8 mouse cellular contexts compared by ENCODE assay signal in the genomic region with DNA sequence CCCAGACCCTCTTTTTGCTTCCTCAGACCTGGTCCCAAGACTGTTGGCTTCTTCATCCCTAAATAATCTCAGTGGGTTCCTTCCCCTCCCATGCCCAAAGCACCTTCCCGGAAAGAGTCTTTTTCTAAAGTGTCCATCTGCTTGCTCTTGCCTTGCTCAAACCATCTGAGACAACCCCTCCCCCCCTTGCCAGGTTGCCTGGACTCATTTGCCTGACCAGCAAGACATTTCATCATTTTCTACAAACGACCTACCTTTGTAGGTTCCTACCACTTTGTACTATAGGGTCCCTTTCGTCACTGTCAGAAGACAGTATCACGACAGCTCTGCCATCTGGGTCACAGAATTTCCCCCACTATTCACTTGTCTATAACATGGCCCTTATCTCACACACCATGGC. TPM values are rescaled to one million over a fixed set of nuclear protein-coding genes. Genes with fewer than 3 reads are reported as not detected.
DNase-seq lines count a peak whose midpoint lies in the region; ATAC-seq and TF ChIP-seq lines count a peak whose summit lies in the region.
"Had no signal": no experiment of that assay in that cellular context is flagged by ENCODE, and none has a peak within 500 bp of the region (broad histone marks: within the 10 kb centered on the region; RNA-seq: fewer than 3 reads in every experiment).

No protein-coding gene starts in this region.

- 74% methylated on average over 4 of the region's 4 CpGs for WGBS in hindbrain, embryonic 12.5 days
- 77% methylated on average over 4 of the region's 4 CpGs for WGBS in hindbrain, embryonic 14.5 days
- 71% methylated on average over 4 of the region's 4 CpGs for WGBS in neural tube, embryonic 12.5 days
- WGBS in intestine, embryonic 16.5 days, result 78% methylated on average over 4 of the region's 4 CpGs
- WGBS in stomach, postnatal 0 days, result 84% methylated on average over 4 of the region's 4 CpGs

- no peak overlapping the region for H3K4me2 ChIP-seq in hindbrain, embryonic 12.5 days (replicated peaks)
- H3K4me2 ChIP-seq in hindbrain, embryonic 14.5 days (replicated peaks), result no peak overlapping the region
- H3K4me2 ChIP-seq in neural tube, embryonic 12.5 days (replicated peaks), result no peak overlapping the region
- H3K4me2 ChIP-seq in intestine, embryonic 16.5 days (ENCODE audit: low read depth, low read length), result no peak overlapping the region
- no peak overlapping the region for H3K4me2 ChIP-seq in stomach, postnatal 0 days (replicated peaks; ENCODE audit: low read depth)

- TF ChIP-seq CTCF in stomach, postnatal 0 days (IDR thresholded peaks at IDR 0.05; ENCODE audit: low read depth), result no peak

- no peak overlapping the region for H3K4me3 ChIP-seq in hindbrain, embryonic 12.5 days
- no peak overlapping the region for H3K4me3 ChIP-seq in hindbrain, embryonic 14.5 days (replicated peaks; ENCODE audit: low read length)
- no peak overlapping the region for H3K4me3 ChIP-seq in neural tube, embryonic 12.5 days
- no peak overlapping the region for H3K4me3 ChIP-seq in intestine, embryonic 16.5 days (ENCODE audit: low read length)
- H3K4me3 ChIP-seq in stomach, postnatal 0 days (ENCODE audit: low read depth, low read length), result no peak overlapping the region

- ATAC-seq in hindbrain, embryonic 12.5 days (ENCODE audit: low FRiP score), result no peak
- ATAC-seq in hindbrain, embryonic 14.5 days (ENCODE audit: low FRiP score), result no peak
- no peak for ATAC-seq in neural tube, embryonic 12.5 days (ENCODE audit: low FRiP score, low read depth)
- ATAC-seq in intestine, embryonic 16.5 days, result no peak
- no peak for ATAC-seq in stomach, postnatal 0 days (ENCODE audit: low FRiP score, low TSS enrichment)
- no peak for ATAC-seq in erythroblast, adult 5-6 weeks (replicated peaks; ENCODE audit: low FRiP score, poor library complexity, severe bottlenecking)

- H3K9ac ChIP-seq in hindbrain, embryonic 12.5 days, result no peak overlapping the region
- H3K9ac ChIP-seq in hindbrain, embryonic 14.5 days, result no peak overlapping the region
- no peak overlapping the region for H3K9ac ChIP-seq in neural tube, embryonic 12.5 days
- no peak overlapping the region for H3K9ac ChIP-seq in intestine, embryonic 16.5 days (ENCODE audit: low read depth, low read length)
- no peak overlapping the region for H3K9ac ChIP-seq in stomach, postnatal 0 days (ENCODE audit: low read length)

- DNase-seq in hindbrain, embryonic 14.5 days (ENCODE audit: low spot score), result no peak
- DNase-seq in neural tube, embryonic 10.5 days (ENCODE audit: extremely low spot score, low spot score), result no peak
- DNase-seq in stomach, postnatal 0 days (ENCODE audit: low spot score), result no peak
- DNase-seq: lung, adult 2 months had no signal

- H3K27me3 ChIP-seq in hindbrain, embryonic 12.5 days, result no peaks in the 10 kb centered on the region
- no peaks in the 10 kb centered on the region for H3K27me3 ChIP-seq in hindbrain, embryonic 14.5 days (ENCODE audit: control insufficient read depth, insufficient read depth, low read length)
- H3K27me3 ChIP-seq in neural tube, embryonic 12.5 days (replicated peaks), result no peaks in the 10 kb centered on the region
- H3K27me3 ChIP-seq in intestine, embryonic 16.5 days (replicated peaks; ENCODE audit: control insufficient read depth, insufficient read depth, low read length), result no peaks in the 10 kb centered on the region
- no peaks in the 10 kb centered on the region for H3K27me3 ChIP-seq in stomach, postnatal 0 days (ENCODE audit: control insufficient read depth, insufficient read depth, low read length)

- no peak for TF ChIP-seq EP300 in stomach, postnatal 0 days (optimal IDR thresholded peaks at IDR 0.05)

- peak overlapping the region; percentile 79 for H3K27ac ChIP-seq in hindbrain, embryonic 12.5 days
- H3K27ac ChIP-seq in hindbrain, embryonic 14.5 days, result no peak overlapping the region
- peak overlapping the region; percentile 23; the same call in 1 of the 2 replicates for H3K27ac ChIP-seq in neural tube, embryonic 12.5 days
- peak overlapping the region; percentile 59; the same call in 1 of the 2 replicates for H3K27ac ChIP-seq in intestine, embryonic 16.5 days (ENCODE audit: low read length)
- peak overlapping the region; percentile 96 for H3K27ac ChIP-seq in stomach, postnatal 0 days (replicated peaks)

- H3K36me3 ChIP-seq in hindbrain, embryonic 12.5 days, result peaks cover 7% of the 10 kb centered on the region; the same call in 1 of the 2 replicates
- H3K36me3 ChIP-seq in hindbrain, embryonic 14.5 days (replicated peaks; ENCODE audit: control insufficient read depth, insufficient read depth), result no peaks in the 10 kb centered on the region
- H3K36me3 ChIP-seq in neural tube, embryonic 12.5 days, result peaks cover 13% of the 10 kb centered on the region
- H3K36me3 ChIP-seq in intestine, embryonic 16.5 days (ENCODE audit: control insufficient read depth, insufficient read depth, low read length), result no peaks in the 10 kb centered on the region
- H3K36me3 ChIP-seq in stomach, postnatal 0 days (ENCODE audit: control insufficient read depth, insufficient read depth, low read length), result peaks cover 11% of the 10 kb centered on the region

- peaks cover 50% of the 10 kb centered on the region for H3K4me1 ChIP-seq in hindbrain, embryonic 12.5 days
- H3K4me1 ChIP-seq in hindbrain, embryonic 14.5 days (replicated peaks; ENCODE audit: control insufficient read depth, insufficient read depth, low read length), result peaks cover 18% of the 10 kb centered on the region
- peaks cover 43% of the 10 kb centered on the region for H3K4me1 ChIP-seq in neural tube, embryonic 12.5 days
- peaks cover 31% of the 10 kb centered on the region for H3K4me1 ChIP-seq in intestine, embryonic 16.5 days (ENCODE audit: control insufficient read depth, insufficient read depth, low read length)
- no peaks in the 10 kb centered on the region; the same call in 1 of the 2 replicates for H3K4me1 ChIP-seq in stomach, postnatal 0 days (replicated peaks; ENCODE audit: control insufficient read depth, insufficient read depth)

- no peaks in the 10 kb centered on the region for H3K9me3 ChIP-seq in hindbrain, embryonic 12.5 days (replicated peaks)
- H3K9me3 ChIP-seq in hindbrain, embryonic 14.5 days (ENCODE audit: control insufficient read depth, low read length), result no peaks in the 10 kb centered on the region
- H3K9me3 ChIP-seq in neural tube, embryonic 12.5 days, result no peaks in the 10 kb centered on the region
- H3K9me3 ChIP-seq in intestine, embryonic 16.5 days (ENCODE audit: control insufficient read depth, low read length), result no peaks in the 10 kb centered on the region
- H3K9me3 ChIP-seq in stomach, postnatal 0 days (ENCODE audit: control insufficient read depth, low read length), result no peaks in the 10 kb centered on the region

RNA-seq across cellular contexts. Expression of gene Btg2, which starts 1.5 kb away (rescaled TPM):
- 90.4 and 105 TPM in 2 replicates for polyA plus RNA-seq in hindbrain, embryonic 12.5 days (2016; fragmentation: Nextera tagmentation; extraction: Ambion mirVana)
- polyA plus RNA-seq in hindbrain, embryonic 14.5 days (2014; fragmentation: Nextera tagmentation; extraction: Ambion mirVana), result 26.3 and 29.0 TPM in 2 replicates
- 114 and 120 TPM in 2 replicates for polyA plus RNA-seq in neural tube, embryonic 12.5 days (2016; fragmentation: Nextera tagmentation; extraction: Ambion mirVana)
- 42.9 and 43.2 TPM in 2 replicates for polyA plus RNA-seq in intestine, embryonic 16.5 days (2015; fragmentation: Nextera tagmentation; extraction: Ambion mirVana)
- polyA plus RNA-seq in stomach, postnatal 0 days (2015; fragmentation: Nextera tagmentation; extraction: Ambion mirVana), result 85.9 and 96.8 TPM in 2 replicates
- 173 and 183 TPM in 2 replicates for total RNA-seq in erythroblast, adult 5-6 weeks (2015; ENCODE audit: low replicate concordance)
- total RNA-seq in erythroblast, adult 5-6 weeks (2017; ENCODE audit: low replicate concordance), result 354 and 411 TPM in 2 replicates

RNA-seq across cellular contexts. Expression of gene Chit1, which starts 30.6 kb away (rescaled TPM):
- 0.13 TPM in 1 of 2 replicates, not detected in the other for polyA plus RNA-seq in hindbrain, embryonic 12.5 days (2016; fragmentation: Nextera tagmentation; extraction: Ambion mirVana)
- polyA plus RNA-seq in hindbrain, embryonic 14.5 days (2014; fragmentation: Nextera tagmentation; extraction: Ambion mirVana), result 0.20 and 0.23 TPM in 2 replicates
- polyA plus RNA-seq in neural tube, embryonic 12.5 days (2016; fragmentation: Nextera tagmentation; extraction: Ambion mirVana), result 0.15 and 0.38 TPM in 2 replicates
- polyA plus RNA-seq in intestine, embryonic 16.5 days (2015; fragmentation: Nextera tagmentation; extraction: Ambion mirVana), result not detected in 2 replicates
- 38.5 and 45.1 TPM in 2 replicates for polyA plus RNA-seq in stomach, postnatal 0 days (2015; fragmentation: Nextera tagmentation; extraction: Ambion mirVana)
- total RNA-seq in erythroblast, adult 5-6 weeks (2015; ENCODE audit: low replicate concordance), result 1.3 and 2.9 TPM in 2 replicates
- 0.28 TPM in 1 of 2 replicates, not detected in the other for total RNA-seq in erythroblast, adult 5-6 weeks (2017; ENCODE audit: low replicate concordance)

RNA-seq across cellular contexts. Expression of gene Fmod, which starts 43.4 kb away (rescaled TPM):
- 12.7 and 19.8 TPM in 2 replicates for polyA plus RNA-seq in hindbrain, embryonic 12.5 days (2016; fragmentation: Nextera tagmentation; extraction: Ambion mirVana)
- polyA plus RNA-seq in hindbrain, embryonic 14.5 days (2014; fragmentation: Nextera tagmentation; extraction: Ambion mirVana), result 5.3 and 6.2 TPM in 2 replicates
- polyA plus RNA-seq in neural tube, embryonic 12.5 days (2016; fragmentation: Nextera tagmentation; extraction: Ambion mirVana), result 16.8 and 20.5 TPM in 2 replicates
- polyA plus RNA-seq in intestine, embryonic 16.5 days (2015; fragmentation: Nextera tagmentation; extraction: Ambion mirVana), result 8.7 and 8.8 TPM in 2 replicates
- polyA plus RNA-seq in stomach, postnatal 0 days (2015; fragmentation: Nextera tagmentation; extraction: Ambion mirVana), result 7.9 and 9.0 TPM in 2 replicates
- not detected in 2 replicates for total RNA-seq in erythroblast, adult 5-6 weeks (2015; ENCODE audit: low replicate concordance)
- not detected in 2 replicates for total RNA-seq in erythroblast, adult 5-6 weeks (2017; ENCODE audit: low replicate concordance)

Comparison
In these comparisons a context has a peak if more than half of its experiments do, and no peak if none do; other contexts are left out.
1. RNA of gene Chit1, which starts 30.6 kb away (polyA plus RNA-seq): 38.5 to 45.1 TPM in stomach, postnatal 0 days; 0.20 to 0.23 TPM in hindbrain, embryonic 14.5 days, 0.15 to 0.38 TPM in neural tube, embryonic 12.5 days, 0.13 TPM in hindbrain, embryonic 12.5 days and not detected in intestine, embryonic 16.5 days; every median in the first group is over 10 times any median in the second.